Mouse (Mus musculus) naive thymus-derived CD4-positive, alpha-beta T cell, adult 2 months (primary cell): ENCODE data around the gene Cox6b2.
"Not testable (repeated sequence)": the region's sequence is repeated elsewhere in the genome, so short reads cannot be mapped to it uniquely, and the experiment has no call there.

Source experiments
- DNase-seq: peaks from one replicate; pipeline ENCODE4 v3.0.0-alpha.2; 2011; ENCODE audit warnings: low read depth

Cox6b2 gene

GRCm38 (mm10) chr7:4752821-4753570 lies at the start of gene Cox6b2:
TSS of gene Cox6b2 (minus strand) at chr7:4753094.
- peak; percentile 71 for DNase-seq

- no peak for DNase-seq
Measured at GRCm38 (mm10) chr7:4802247-4802646, 49.4 kb upstream of the Cox6b2 start.

DNA sequence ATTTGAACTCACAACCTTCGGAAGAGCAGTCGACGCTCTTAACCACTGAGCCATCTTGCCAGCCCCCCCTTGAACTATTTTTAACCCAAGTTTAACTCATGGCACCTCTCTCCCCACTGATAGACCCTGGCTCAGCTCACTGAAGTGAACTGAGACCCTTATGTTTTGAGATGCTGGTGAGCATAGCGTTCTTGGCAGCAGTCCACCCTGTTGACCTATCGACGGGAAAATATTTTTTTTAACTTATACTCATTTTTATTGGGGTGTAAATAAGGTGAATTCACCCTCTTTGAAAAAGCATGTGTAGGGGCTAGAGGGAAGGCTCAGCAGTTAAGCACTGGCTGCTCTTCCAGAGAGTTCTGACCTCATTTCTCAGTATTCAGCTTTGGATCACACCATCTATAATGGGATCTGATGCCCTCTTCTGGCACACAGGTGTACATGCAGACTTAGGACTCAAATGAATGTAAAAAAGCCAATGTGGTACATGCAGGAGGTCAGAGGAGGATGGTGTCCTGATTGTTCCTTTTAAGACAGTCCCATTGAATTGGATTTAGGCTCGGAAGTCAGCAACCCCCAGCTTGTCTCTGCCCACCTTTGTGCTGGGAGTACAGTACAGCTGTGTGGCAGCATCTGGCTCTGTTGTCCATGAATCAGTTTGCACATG lies 43.0 kb upstream of the Cox6b2 start:
- DNase-seq = peak; percentile 70

- DNase-seq = no peak
Measured at GRCm38 (mm10) chr7:4794631-4795168, 41.8 kb upstream of the Cox6b2 start.

DNA sequence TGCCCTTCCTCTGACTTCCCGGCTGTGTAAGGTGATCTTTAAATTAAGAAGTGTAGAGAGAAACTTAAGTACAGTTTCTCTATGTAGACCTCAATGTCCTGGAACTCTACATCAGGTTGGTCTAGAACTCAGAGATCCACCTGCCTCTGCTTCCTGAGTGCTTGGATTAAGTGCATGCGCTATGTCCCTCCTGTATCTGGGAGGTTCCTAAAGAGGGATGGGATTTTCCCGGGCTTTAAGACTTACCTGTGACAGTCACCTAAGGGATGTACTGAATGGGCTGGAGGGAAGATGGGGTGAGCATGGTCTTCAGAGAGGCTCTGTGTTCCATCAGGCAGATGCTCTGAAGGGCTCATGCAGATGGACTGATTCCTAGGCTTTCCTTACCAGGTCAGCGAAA lies 40.8 kb upstream of the Cox6b2 start:
- DNase-seq = no peak

- not testable (repeated sequence) for DNase-seq
Measured at GRCm38 (mm10) chr7:4793248-4793647, 40.4 kb upstream of the Cox6b2 start.

GRCm38 (mm10) chr7:4792278-4793212 lies 39.7 kb upstream of the Cox6b2 start, which contains the start of gene Rpl28:
TSS of gene Rpl28 (plus strand) at chr7:4792874.
- peak; percentile 97 for DNase-seq

DNA sequence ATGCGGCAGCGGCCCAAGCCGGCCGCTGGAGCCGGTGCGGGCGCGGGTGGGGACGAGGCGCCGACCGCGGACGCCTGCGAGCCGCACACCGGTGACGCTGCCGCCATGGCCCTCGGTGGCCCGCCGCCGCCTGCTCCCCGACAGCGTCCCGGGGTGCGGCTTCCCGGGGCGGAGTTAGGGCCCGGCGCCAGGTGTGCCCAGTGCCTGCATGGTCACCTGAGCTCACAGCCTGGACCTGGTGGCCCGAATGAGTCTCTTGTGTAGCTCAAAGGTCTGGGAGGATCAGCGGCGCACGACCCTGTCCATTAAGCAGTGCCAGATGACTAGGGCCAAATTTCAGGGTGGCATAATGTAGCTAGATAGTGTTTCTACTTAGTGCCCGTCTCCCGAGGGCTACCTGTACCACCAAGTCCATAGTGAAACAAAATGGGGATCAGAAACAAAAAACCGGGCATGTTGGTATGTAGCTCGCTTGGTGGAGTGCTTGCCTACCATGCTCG lies 36.6 kb upstream of the Cox6b2 start, which contains the start of gene Tmem238:
Gene Tmem238 (minus strand): TSS at position 221 of the 500 bp plus-strand sequence.
- peak; percentile 55 for DNase-seq

DNA sequence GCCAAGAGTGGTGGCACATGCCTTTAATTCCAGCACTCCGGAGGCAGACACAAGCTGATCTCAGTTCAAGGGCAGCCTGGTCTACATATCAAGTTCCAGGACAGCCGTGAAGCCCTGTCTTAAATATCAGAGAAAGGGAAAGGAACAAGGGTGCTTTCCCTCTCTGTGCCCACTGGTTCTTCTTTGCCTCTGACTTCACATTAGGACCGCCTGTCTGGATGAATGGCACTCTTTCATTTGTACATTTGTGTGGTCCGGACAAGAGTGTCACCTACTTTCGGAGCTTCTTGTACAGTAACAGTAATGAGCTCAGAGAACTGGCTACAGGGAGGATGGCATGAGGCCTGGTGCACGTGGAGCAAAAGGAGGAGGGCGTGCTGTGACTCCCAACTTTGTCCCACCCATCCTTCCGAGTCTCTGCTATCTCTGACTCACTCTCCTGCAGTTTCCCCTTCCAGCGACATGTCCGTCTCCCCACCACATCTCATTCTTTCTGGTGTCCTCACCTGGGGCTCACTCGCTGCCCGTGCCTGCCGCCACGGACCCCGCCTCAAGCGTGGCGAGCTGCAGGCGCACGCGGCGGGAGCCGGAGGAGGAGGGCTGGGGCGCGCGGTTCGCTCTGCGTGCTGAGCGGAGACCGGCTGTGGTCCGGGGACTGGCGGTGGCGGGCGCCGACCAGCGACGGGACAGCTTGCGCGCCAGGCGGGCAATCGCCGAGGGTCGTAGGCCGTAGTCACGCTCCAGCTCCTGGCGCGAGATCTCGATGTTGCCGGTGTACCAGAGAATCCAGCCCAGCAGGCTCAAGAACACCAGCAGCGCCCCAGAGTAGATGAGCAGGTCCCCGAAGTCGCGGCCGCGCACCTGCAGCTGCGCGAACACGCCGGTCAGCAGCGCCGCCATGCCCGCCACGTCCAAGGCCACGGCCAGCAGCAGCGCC lies 35.9 kb upstream of the Cox6b2 start:
- DNase-seq = peak; percentile 64

GRCm38 (mm10) chr7:4783667-4784268 lies 30.9 kb upstream of the Cox6b2 start:
- DNase-seq = no peak

DNA sequence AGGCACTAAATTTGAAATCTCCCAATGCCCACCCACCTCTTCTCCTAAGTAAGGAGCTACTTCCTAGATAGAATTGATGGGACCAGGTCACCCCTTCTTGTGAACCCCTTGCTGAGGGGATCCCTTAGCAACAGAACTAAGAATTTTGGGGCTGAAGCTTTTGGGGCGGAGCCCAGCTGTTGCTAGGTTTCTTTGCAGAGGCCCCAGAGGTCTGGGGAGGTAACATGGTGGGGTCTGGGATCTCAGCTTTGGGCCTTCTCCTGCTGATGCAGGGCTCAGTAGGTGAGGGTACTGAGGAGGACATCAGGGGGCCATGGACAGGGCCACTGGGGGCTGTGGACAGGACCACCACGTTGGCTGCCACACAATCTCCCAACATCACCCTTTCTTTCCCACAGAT lies 29.9 kb upstream of the Cox6b2 start, which contains the start of the genes Il11 and Tmem190:
Gene Il11 (minus strand): TSS at position 101 of the 400 bp plus-strand sequence.
Gene Tmem190 (plus strand): TSS at position 179 of the 400 bp plus-strand sequence.
- DNase-seq = no peak

GRCm38 (mm10) chr7:4782130-4782529 lies 29.2 kb upstream of the Cox6b2 start:
- no peak for DNase-seq

DNA sequence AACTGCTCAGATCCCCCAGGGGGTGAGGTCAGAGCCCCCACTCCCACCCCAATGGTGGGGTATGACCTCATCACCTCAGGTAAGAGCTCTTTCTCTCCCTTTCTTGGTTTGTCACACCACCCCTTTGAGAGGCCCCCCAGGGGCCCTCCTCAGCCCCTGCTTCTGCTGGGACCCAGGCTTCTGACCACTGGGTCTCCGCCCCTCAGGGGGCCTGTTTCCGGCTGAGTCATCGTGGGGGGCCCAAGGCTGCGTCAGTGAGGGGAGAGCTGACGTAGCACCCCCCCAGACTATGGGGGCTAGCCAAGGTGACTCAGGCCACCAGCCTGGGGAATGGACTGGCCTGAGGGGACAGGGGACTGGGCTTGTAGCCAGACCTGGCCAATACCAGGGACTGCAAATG lies 27.0 kb upstream of the Cox6b2 start:
- DNase-seq = no peak

DNA sequence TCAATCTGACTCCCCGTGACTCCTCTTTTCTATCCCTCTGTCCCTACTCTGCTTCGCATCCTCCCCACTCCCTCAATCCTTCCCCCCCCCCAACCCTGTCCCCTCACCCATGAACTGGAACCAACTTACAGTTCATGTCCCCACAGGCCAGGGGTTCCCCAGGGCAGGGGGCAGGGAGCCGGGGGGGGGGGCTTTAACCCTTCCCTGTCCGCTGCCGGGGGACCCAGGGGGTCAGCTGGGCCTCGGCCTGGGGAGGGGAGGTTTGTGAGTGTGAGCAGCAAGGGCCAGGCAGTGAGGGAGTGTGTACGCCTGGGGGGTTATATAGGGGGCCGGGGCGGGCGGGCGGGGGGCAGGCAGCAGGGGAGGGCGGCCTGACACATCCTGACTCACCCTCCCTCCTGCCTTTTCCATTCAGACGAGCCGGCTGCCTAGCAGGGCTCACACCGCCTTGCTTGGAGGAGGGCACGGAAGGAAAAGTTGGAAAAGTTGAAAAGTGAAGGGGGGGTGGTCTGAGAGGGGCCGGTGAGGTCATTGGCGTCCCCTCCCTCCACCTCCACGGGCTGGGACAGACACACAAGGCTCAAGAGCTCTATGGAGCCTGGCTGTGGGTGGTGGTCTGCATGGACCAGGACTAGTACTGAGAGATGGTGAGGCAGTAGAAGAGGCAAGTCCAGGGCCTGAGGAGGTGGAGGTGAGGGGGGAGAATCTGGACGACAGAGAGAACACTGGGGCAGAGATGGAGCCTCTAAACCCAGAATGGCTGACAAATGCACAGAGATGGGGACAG lies 25.1 kb upstream of the Cox6b2 start:
- DNase-seq = no peak

- peak; percentile 41 for DNase-seq
Measured at GRCm38 (mm10) chr7:4776861-4777830, 24.3 kb upstream of the Cox6b2 start.

GRCm38 (mm10) chr7:4776131-4776530 lies 23.2 kb upstream of the Cox6b2 start:
- no peak for DNase-seq

DNA sequence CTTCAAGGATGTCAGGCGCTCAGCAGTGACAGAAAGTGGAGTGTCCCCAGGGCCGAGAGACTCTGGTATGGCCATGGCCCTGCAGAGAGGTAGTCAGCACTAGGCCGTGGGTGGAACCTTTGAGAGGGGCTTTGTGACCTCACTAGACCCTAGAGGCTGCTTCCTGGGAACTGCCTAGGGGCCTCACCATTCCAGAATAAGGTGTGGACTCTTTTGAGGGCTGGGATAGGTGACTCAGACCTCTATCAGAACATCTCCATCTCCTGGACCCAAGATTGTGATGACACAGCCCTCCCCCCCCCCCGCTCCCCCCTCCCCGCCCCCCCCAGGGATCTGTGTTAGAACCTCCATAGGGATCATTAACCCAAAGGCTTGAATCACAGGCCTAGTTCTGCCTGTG lies 18.3 kb upstream of the Cox6b2 start, which contains the start of gene Fam71e2:
Gene Fam71e2 (minus strand): TSS at position 101 of the 400 bp plus-strand sequence.
- DNase-seq = no peak
